Mouse (Mus musculus) lung, postnatal 0 days (tissue): ENCODE measurements around the gene Trmt2a.

Experiments
- CTCF ChIP-seq: IDR thresholded peaks from 2 replicates; pipeline ENCODE4 v1.5.1; 2016; ENCODE audit warnings: antibody characterized with exemption, mild to moderate bottlenecking
- EP300 ChIP-seq: IDR thresholded peaks from 2 replicates; pipeline ENCODE4 v1.6.1; 2016; ENCODE audit warnings: antibody characterized with exemption, mild to moderate bottlenecking, control low read depth

DNA sequence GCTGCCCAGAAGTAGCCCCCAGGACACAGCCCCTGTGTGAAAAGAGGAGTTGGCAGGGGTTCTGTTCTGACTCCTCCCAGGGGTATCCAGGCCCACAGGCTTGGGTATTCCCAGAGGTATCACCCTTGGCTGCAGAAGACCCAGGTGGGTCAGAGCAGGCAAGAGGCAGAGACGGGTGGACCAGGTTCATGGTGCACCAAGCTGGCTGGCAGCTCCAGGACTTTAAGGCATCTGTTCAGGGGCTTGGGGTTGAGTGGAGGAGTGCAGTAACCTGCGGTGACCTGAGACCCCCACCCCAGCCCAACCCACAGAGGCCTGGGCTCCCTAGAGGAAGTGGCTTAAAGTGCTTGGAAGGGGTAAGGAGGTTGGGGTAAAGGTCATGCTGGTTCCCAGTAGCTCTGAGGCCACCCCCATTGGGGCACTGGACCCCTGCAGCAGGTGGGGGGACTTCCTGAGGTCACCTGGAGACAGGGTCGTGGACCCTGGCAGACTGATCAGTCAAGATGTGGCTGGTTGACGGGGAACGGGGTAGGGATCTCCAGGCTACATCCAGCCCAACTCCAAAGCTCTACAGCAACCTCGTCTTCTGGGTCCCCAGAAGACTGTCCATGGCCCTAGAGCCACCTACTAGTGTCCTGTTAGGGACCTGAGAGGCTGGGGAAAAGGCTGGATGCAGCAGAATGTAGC, 27.5 kb upstream of the Trmt2a start:
- TF ChIP-seq CTCF (no peak), EP300 (no peak)
